Mouse (Mus musculus): Measurements from ENCODE around the gene Selenom.

Gene Selenom

GRCm38 (mm10) chr11:3534956-3535355 is 20.5 kb downstream of the Selenom start:
- TF ChIP-seq GATA4 (IDR thresholded peaks at IDR 0.05; ENCODE audit: insufficient replicate concordance, low read length): no peak

DNA sequence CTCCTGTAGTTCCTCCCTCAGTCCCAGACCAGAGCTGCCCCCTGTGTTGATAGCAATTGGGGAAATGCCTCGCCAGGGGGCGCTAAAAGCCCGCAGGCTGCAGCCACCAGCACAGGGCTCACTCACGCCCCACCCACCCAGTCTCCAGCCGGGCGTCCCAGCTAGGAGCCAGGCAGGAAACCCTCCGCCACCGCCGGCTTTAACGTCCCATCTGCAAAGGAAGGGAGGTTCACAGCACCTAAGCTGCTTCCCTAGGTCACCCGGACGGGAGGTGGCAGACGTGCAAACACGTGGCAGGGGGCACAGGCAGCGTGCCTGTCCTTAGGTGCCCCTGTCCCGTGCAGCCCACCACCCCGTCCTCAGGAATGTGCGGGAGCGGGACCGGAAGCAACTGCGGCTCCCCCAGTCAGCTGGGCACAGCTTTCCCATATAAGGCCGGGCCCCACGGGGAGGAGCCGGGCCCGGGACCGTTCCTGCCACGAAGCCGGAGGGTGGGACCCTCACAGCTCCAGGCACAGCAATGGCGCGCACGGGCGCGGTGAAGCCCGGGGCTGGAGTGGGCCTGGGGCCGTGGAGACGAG is 21.0 kb downstream of the Selenom start:
- TF ChIP-seq GATA4 (IDR thresholded peaks at IDR 0.05; ENCODE audit: insufficient replicate concordance, low read length): no peak; the same call in 1 of the 2 replicates

DNA sequence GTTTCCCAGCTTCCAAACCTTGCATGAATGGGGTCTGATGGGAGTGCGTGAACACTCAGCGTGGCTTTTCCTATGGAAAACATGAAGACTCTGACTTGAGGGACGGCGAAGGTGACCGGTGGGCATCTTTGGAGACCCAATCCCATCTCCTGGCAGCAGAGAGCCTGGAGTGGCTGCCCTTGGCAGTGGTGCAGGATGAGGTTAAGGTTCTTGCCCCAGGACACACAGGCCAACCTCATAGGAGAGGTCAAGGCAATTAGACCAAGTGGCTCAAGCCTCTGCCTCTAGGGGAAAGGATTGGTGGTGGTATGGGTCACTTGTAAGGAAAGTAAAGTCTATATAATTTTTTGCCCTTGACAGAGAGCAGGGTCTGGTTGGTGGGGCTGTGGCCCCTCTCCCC is 21.6 kb downstream of the Selenom start:
- no peak for TF ChIP-seq GATA4 (IDR thresholded peaks at IDR 0.05; ENCODE audit: insufficient replicate concordance, low read length)

DNA sequence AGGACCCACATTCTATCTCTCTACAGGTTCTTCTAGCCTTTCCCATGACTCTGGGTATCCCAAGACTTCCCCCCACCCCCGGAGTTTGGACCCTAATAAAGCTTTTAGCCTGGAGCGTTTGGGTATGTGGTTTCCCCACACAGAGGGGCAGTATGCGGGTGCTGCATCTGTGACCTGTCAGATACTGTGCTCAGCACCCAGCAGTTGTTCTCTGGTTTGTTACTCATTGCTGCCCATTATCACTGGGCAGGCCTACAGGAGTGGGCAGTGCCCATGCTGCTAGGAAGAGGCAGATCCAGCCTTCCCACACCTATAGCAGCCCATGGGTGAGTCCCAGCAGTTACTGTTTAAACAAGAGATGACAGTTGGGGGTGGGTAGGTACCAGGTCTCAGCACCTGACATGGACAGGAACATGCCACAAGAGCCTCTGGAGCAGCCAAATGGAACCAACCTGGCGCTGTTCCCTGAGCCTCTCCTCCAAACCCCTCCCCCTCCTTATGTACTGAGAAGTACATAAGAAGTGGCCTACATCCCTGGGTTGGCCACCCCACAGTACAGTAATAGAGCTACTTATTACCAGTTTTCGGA is 22.4 kb downstream of the Selenom start:
- TF ChIP-seq GATA4 (IDR thresholded peaks at IDR 0.05; ENCODE audit: insufficient replicate concordance, low read length): no peak

DNA sequence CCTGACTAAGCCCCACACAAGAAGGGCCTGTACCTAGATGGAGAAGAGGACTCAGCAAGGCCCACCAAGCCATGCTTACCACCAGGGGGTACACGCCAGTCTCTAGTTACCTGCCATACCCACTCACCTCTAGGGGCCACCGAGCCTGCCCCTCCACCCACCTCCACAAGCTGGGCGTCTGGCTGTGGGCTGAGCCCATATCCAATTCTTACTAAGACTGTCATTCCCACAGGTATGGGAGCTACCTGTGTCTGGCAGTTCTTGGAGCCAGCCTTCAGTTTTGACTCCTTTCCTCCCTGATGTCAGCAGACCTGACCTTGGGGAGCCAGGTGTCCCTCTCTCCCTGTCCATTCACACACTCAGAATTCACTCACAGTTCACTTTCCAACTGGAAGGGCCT is 23.2 kb downstream of the Selenom start:
- no peak for TF ChIP-seq GATA4 (IDR thresholded peaks at IDR 0.05; ENCODE audit: insufficient replicate concordance, low read length)

GRCm38 (mm10) chr11:3538341-3538740 is 23.9 kb downstream of the Selenom start:
- no peak for TF ChIP-seq GATA4 (IDR thresholded peaks at IDR 0.05; ENCODE audit: insufficient replicate concordance, low read length)

DNA sequence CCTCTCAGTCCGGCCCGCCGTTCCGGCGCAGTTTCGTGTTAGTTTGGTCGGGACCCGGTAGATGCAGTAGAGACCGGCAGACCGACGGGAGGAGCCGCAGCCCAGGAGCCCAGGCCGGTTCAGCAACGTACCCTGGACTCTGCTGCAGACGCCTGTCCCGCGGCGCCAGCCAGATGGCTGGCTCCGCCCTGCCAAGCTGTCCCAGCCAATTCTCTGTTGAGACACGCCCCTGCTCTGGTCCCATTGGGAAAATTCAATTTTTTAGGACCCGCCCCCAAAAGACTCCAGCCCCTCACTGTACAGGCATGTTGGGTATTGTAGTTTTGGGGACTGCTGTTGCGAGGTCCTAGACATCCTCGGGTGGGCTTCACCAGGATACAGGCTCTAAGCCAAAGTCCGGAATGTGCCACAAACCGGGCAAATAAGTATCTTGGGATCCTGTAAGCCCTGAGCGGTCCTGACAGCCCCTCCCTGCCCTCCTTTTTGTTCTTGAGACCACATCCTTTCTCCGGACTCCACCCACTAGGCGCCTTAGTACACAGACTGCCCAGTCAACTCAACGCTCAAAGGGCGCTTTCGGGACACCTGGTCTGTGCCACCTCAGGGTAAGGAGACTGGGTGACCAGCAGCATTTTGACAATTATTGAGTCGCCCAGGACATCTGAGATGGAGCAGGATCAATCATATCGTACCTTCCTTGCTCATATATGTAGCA is 24.8 kb downstream of the Selenom start:
- no peak; the same call in 1 of the 2 replicates for TF ChIP-seq GATA4 (IDR thresholded peaks at IDR 0.05; ENCODE audit: insufficient replicate concordance, low read length)

- TF ChIP-seq GATA4 (IDR thresholded peaks at IDR 0.05; ENCODE audit: insufficient replicate concordance, low read length): no peak
Observed at GRCm38 (mm10) chr11:3539826-3540196, 25.3 kb downstream of the Selenom start.

DNA sequence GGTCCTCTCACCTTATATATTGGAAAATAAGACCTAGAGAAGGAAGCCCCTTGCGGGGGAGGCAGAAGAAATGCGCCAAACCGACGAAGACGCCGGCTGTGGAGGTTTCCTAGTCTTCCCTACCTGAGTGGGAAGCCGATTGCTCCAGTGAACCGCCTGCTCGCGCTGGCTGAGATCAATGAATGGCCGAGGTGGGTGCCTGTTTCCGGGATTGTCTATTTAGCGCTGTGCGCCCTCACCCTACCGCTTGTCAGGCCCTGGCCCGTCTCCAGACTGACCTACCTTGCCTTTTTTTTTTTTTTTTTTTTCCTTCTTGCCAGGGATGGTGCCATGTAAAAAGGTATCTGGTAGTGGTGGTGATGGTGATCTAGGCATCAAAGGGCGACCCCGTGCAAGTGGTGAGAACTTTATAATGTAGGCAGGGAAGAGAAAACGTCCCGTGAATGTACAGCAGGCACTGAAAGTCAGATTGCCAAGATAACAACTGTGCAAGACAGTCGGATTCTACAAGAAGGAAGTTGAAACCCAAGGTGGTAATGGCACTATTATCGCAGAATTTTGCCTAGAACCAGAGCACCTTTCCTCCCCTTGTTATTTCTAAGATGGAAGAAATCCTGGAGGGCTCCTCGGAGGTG is 26.1 kb downstream of the Selenom start, which contains the start of gene Smtn:
Gene Smtn, minus strand, starts transcription at position 162 of the 635 bp plus-strand sequence.
- TF ChIP-seq GATA4 (IDR thresholded peaks at IDR 0.05; ENCODE audit: insufficient replicate concordance, low read length): no peak

- TF ChIP-seq GATA4 (IDR thresholded peaks at IDR 0.05; ENCODE audit: insufficient replicate concordance, low read length): no peak
Observed at GRCm38 (mm10) chr11:3541932-3542331, 27.4 kb downstream of the Selenom start.

DNA sequence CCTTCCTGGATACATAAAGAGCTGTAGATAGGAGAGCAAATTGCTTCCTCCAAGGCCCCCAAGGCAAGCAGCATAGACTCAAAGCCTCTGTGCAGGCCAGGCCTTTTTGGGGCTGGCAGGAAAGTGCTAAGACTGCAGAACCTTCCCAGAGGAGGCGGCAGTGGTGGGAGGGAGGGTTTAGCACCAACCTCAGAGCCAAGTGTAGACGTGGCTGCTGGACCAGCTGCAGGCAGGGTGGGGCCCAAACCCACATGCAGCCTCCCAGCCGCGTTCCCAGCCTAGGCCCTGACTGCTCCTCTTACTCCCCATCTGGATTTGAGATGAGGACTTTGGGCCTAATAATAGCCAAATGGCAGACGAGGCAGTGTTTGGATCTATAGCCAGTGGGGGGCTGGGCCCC is 28.5 kb downstream of the Selenom start:
- TF ChIP-seq GATA4 (IDR thresholded peaks at IDR 0.05; ENCODE audit: insufficient replicate concordance, low read length): no peak

DNA sequence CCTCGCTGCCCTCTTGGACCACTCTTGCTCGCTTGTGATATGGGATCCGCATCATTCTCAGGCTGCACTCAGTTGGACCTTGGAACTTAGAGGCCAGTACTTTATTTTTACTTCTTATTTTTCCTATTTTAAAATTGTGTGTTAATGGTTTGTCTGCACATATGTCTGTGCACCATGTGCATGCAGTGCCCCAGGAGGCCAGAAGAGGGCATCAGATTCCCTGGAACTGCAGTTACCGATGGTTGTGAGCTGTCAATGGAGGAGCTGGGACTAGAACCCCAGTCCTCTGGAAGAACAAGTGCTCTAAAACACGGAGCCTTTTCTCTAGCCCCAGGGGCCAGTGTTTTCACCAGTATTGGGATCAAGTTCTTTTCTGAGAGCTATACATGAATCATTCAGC is 29.9 kb downstream of the Selenom start:
- TF ChIP-seq GATA4 (IDR thresholded peaks at IDR 0.05; ENCODE audit: insufficient replicate concordance, low read length): no peak

- TF ChIP-seq GATA4 (IDR thresholded peaks at IDR 0.05; ENCODE audit: insufficient replicate concordance, low read length): no peak
Observed at GRCm38 (mm10) chr11:3545531-3546241, 31.2 kb downstream of the Selenom start.

DNA sequence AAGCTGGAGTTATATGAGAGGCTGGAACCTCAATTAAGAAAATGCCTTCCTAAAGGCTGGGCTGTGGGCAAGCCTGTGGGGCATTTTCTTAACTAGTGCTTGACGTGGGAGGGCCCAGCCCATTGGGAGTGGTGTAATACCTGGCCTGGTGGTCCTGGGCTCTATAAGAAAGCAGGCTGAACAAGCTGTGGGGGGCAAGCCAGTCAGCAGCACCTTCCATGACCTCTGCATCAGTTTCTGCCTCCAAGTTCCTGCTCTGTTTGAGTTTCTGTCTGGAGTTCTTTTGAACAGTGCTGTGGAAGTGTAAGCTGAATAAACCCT is 31.7 kb downstream of the Selenom start:
- TF ChIP-seq GATA4 (IDR thresholded peaks at IDR 0.05; ENCODE audit: insufficient replicate concordance, low read length): no peak

GRCm38 (mm10) chr11:3547047-3547446 is 32.6 kb downstream of the Selenom start:
- no peak for TF ChIP-seq GATA4 (IDR thresholded peaks at IDR 0.05; ENCODE audit: insufficient replicate concordance, low read length)

All from liver, adult (tissue).